Mouse (Mus musculus) 416B (cell line): ENCODE measurements around the gene Mettl1.

Experiments
- DNase-seq: peaks from one replicate; pipeline ENCODE4 v3.0.0; 2011; ENCODE audit warnings: low read depth

The Mettl1 gene

GRCm38 (mm10) chr10:127041274-127041766 is at the start of gene Mettl1, which contains the start of gene Eef1akmt3:
Mettl1 (plus strand) TSS chr10:127041414.
Eef1akmt3 (minus strand) TSS chr10:127041513.
- peak; percentile 27 for DNase-seq

- DNase-seq, result no peak
Measured at GRCm38 (mm10) chr10:126991676-126992075, 49.5 kb upstream of the Mettl1 start.

DNA sequence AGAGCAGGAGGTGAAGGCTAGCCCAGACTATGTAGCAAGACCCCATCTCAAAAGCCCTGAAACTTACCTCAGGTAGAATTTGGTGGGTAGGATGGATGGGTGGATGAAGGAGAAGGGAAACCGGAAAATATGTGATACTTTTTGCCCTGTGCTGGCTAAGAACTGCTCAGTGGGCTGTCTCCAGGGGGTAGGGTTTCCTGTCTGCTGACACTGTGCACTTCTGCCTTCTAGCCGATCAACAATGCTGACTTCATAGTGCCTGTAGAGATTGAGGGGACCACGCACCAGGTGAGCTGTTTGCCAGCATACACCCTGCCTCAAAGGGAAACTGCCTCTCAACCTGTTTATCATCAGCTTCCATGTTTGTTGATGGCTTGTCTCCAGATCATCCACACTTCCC is 47.6 kb upstream of the Mettl1 start:
- no peak for DNase-seq

- no peak for DNase-seq
Measured at GRCm38 (mm10) chr10:126997340-126998113, 43.7 kb upstream of the Mettl1 start.

GRCm38 (mm10) chr10:127000529-127000928 is 40.7 kb upstream of the Mettl1 start, which contains the start of gene Avil:
Avil (plus strand) TSS chr10:127000709.
- DNase-seq, result peak; percentile 39

- DNase-seq, result no peak
Measured at GRCm38 (mm10) chr10:127001297-127001696, 39.9 kb upstream of the Mettl1 start.

- DNase-seq, result peak; percentile 55
Measured at GRCm38 (mm10) chr10:127002056-127002455, 39.2 kb upstream of the Mettl1 start.

DNA sequence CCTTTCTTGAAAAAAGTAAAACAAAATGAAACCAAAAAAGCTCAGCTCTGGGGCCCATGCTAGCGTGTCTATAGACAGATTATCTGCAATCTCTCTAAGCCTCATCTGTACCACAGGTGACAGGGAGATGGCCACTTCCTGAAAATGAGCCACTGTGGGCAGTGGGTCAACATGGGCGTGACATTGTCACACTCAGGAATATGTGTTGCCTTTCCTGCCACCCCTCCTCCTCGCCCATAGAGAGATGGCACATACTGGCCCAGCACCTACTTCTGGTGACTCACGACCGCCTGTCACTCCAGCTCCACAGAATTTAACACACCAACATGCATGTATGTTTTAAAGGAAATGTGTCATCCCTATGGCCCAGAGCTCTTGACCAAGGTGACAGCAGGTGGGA is 38.4 kb upstream of the Mettl1 start:
- DNase-seq, result peak; percentile 83

DNA sequence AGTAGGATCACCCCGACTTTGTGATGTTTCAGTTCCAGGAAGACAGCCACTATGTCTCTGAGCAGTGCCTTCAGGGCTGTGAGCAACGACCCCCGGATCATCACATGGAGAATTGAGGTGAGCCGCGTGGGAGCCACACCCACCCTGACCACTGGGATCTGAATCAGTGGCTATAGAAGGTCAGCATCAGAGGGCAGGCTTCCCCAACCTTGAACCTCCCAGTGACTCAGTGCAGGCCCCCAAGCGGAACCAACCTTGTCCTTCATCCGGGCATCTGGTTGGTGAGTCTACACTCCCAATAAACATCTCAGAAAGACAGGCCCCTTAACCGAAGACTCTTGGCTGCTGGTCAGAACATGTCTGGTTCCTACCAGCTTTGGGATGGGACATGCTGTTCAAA is 37.9 kb upstream of the Mettl1 start:
- DNase-seq, result peak; percentile 54

DNA sequence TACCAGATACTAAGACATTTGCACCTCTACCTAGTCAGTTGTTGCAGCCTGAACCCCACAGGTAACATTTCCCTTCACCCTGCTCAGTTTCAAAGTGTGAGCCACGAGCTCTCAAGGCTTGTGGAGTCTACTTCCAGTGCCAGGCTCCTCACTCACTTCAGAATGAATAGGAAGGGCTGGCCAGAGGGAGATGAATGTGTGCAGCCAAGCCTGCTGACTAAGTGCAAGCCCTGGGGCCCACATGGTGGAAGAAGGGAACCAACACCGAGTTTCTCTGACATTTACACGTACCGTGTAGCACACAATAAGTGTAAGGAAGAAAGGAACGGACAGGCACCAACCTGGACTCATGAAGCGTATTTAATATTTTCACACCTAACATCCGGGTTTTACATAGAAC is 37.4 kb upstream of the Mettl1 start:
- no peak for DNase-seq

GRCm38 (mm10) chr10:127016488-127016887 is 24.7 kb upstream of the Mettl1 start:
- peak; percentile 35 for DNase-seq

GRCm38 (mm10) chr10:127017071-127017470 is 24.1 kb upstream of the Mettl1 start:
- DNase-seq, result no peak

DNA sequence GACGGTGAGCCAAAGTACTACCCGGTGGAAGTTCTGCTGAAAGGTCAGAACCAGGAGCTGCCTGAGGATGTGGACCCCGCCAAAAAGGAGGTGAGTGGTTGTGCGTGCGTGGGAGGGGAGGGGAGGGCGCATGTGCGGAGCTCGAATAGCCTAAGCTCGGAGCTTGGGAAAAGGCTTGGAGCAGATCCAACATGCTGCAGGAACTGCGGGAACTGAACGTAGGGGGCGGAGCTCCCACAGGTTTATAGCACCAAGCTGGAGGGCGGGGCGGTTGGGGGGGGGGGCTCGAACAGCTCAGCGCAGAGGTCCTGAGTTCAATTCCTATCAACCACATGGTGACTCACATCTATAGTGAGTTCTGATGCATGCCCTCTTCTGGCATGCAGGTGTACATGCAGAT is 22.8 kb upstream of the Mettl1 start:
- no peak for DNase-seq

GRCm38 (mm10) chr10:127030336-127031296 is 10.6 kb upstream of the Mettl1 start, which contains the start of gene Tsfm:
Tsfm (minus strand) TSS chr10:127030840.
- DNase-seq, result peak; percentile 90

GRCm38 (mm10) chr10:127033301-127033741 is 7.9 kb upstream of the Mettl1 start:
- no peak for DNase-seq

DNA sequence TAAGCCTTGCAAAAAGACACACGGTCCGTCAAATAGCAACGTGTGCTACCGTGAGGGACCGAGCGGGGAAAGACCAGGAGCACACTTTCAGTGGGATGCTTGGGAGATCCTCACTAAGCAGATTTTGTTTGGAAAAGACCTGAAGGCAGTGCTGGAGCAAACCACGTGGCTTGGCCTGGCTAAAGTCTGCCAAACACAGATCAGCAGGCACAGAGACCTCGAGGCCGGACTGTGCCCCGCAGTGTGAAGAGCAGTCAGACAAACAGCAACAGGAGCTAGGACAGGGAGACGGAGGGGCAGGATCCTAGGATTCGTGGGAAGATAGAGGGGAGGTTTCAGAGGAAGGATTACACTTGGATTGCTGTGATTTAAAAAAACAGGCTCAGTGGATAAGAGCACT is 4.9 kb upstream of the Mettl1 start:
- DNase-seq, result no peak

DNA sequence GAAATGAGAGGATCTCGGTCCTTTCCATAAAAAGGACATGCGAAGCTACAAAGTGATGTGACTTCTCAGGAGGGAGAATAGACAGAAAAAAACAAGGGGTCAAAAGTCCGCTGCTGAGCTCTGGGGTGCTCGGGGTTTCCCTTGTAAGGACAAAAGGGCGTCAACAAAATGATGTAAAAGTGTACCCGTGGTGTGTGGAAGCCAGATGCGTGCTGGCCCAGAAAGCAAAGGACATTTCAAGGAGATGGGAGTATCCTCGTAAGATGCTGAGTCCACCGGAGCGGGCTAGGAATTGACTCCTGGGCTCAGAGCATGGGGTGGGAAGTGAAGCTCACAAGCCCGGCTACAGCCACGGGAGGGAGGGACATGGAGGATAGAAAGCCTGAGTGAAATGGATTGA is 3.6 kb upstream of the Mettl1 start:
- DNase-seq, result no peak

GRCm38 (mm10) chr10:127040569-127041214 is 522 bp upstream of the Mettl1 start:
- DNase-seq, result no peak

DNA sequence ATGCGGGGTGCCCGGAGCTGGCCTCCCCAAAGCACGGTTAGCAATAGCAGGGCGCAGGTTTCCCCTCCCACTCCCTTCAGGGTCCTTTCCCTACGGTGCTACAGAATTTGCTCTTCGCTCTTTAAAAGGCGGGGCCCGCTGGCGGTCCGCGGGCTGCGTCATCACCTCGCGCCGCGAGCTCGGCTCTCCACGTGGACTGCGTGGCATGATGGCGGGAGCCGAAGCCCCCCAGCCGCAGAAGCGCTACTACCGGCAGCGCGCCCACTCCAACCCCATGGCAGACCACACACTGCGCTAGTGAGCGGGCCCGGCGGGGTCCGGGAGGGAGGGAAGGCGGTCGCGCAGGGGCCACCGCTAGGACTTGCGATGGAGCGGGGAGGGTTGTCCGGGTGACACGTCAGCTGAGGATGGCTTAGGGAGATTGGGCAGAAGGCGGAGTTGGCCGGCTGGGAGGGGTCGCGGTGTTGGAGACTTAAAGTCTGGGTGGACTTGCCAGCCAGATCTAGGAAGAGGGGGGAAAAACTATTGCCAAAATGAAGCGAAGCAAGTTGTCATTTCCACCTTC is 642 bp downstream of the Mettl1 start:
- DNase-seq, result peak; percentile 94

DNA sequence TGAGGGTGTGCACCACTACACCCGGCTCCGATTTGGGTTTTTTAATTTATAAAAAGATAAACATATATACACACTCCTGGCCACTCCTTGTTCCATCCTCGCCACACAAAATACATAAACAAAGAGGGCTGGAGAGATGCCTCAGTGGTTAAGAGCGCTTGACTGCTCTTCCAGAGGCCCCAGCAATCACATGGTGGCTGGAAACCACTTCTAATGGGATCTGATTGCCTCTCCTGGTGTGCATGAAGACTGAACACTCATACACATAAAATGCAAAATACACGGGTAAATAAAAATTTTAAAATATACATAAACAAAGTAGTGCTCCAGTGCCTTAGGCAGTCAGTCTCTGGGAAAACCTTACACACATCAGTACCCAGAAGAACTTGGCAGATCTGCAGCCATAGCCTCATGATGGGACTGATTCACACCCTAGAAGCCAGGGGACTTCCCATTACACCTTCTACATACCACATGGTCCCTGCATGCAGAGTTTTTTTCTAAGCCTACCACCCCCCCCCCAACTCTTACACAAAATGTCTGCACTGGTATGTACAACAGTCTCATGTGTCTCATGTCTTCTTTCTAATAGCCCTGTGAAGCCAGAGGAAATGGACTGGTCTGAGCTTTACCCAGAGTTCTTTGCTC is 1.4 kb downstream of the Mettl1 start:
- DNase-seq, result peak; percentile 26

GRCm38 (mm10) chr10:127043187-127043586 is 2.0 kb downstream of the Mettl1 start:
- DNase-seq, result no peak
